Mouse (Mus musculus) liver, embryonic 12.5 days (tissue): ENCODE results near the gene Ntm. TPM values are rescaled to one million over a fixed set of nuclear protein-coding genes. Genes with fewer than 3 reads are reported as not detected.

Experiments
- ATAC-seq: fragments of 200-750 bp; cut with Nextera tagmentation; 2 replicates; pipeline ENCODE4 v1.8.0; 2017; ENCODE audit warnings: moderate number of reproducible peaks, mild to moderate bottlenecking, moderate library complexity
- H3K27ac ChIP-seq: fragments of 300-500 bp; sonication (generic); 2 replicates; pipeline ENCODE4 v1.5.1; 2016; ENCODE audit warnings: mild to moderate bottlenecking
- H3K27me3 ChIP-seq: fragments of 300-500 bp; sonication (generic); replicated peaks from 2 replicates; pipeline ENCODE4 v1.6.1; 2016; ENCODE audit warnings: mild to moderate bottlenecking, moderate library complexity
- H3K36me3 ChIP-seq: fragments of 300-500 bp; sonication (generic); 2 replicates; pipeline ENCODE4 v1.6.1; 2016; ENCODE audit warnings: mild to moderate bottlenecking, moderate library complexity
- H3K4me1 ChIP-seq: fragments of 300-500 bp; sonication (generic); 2 replicates; pipeline ENCODE4 v1.6.1; 2016
- H3K4me2 ChIP-seq: fragments of 300-500 bp; sonication (generic); 2 replicates; pipeline ENCODE4 v1.6.1; 2016; ENCODE audit warnings: mild to moderate bottlenecking, moderate library complexity
- H3K4me3 ChIP-seq: fragments of 300-500 bp; sonication (generic); 2 replicates; pipeline ENCODE4 v1.5.1; 2016; ENCODE audit warnings: mild to moderate bottlenecking, moderate library complexity
- H3K9ac ChIP-seq: fragments of 300-500 bp; sonication (generic); 2 replicates; pipeline ENCODE4 v1.6.1; 2016; ENCODE audit warnings: mild to moderate bottlenecking, moderate library complexity
- H3K9me3 ChIP-seq: fragments of 300-500 bp; sonication (generic); replicated peaks from 2 replicates; pipeline ENCODE4 v1.6.1; 2016; ENCODE audit warnings: mild to moderate bottlenecking, moderate library complexity
- WGBS: fragments of 180-500 bp; shearing (Covaris S2); methylation state at CpG from one replicate; pipeline ENCODE4 v1.1.7; 2016; ENCODE audit not compliant: insufficient replicate concordance; 5-methylcytosine and 5-hydroxymethylcytosine counted together
- polyA plus RNA-seq: library from polyadenylated mRNA; unstranded; fragments of >200 nt; fragmentation: Nextera tagmentation; extraction: Ambion mirVana; gene quantifications from 2 replicates; pipeline ENCODE4 v1.2.1, GENCODE M21; 2016

Ntm gene
- polyA plus RNA-seq, 1 experiment from 2014 or later, result 1.7 TPM

DNA sequence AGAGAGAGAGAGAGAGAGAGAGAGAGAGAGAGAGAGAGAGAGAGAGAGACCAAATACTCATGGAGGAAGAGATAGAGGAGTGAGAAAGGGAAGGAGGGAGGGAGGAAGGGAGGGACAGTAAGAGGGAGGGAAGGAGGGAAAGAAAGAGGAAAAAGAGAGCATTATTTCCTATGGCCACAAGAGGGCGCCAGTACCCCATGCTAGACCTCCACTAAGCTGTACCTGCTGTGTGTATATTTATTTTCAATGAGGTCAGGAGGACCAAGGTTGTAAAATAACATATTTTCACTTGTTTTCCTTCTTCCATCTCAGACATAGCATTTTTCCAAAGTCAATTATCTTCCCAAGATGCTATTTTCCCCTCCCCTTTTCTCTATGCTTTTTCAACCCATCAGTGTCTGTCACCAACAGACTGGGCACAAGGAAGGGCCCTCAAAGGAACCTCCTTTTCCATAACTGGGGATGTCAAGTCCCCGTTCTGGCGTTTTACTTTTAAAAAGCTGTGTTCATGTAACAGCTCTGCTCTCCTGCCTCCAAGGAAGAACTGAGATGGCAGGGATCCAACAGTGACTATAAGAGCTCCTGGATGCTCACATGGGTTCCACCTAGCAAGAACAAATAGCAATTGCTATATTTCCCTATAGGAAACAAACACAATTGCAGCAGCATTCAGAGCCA lies 301.3 kb downstream of the Ntm start:
- H3K27ac ChIP-seq, result no peak overlapping the region
- H3K27me3 ChIP-seq, result no peaks in the 10 kb centered on the region
- no peaks in the 10 kb centered on the region for H3K4me1 ChIP-seq
- H3K4me3 ChIP-seq, result no peak overlapping the region
- H3K4me2 ChIP-seq, result no peak overlapping the region
- no peak overlapping the region for H3K9ac ChIP-seq
- no peaks in the 10 kb centered on the region for H3K9me3 ChIP-seq
- H3K36me3 ChIP-seq, result no peaks in the 10 kb centered on the region
- WGBS, result 10% methylated on average over 3 of the region's 3 CpGs
- ATAC-seq, result no peak

DNA sequence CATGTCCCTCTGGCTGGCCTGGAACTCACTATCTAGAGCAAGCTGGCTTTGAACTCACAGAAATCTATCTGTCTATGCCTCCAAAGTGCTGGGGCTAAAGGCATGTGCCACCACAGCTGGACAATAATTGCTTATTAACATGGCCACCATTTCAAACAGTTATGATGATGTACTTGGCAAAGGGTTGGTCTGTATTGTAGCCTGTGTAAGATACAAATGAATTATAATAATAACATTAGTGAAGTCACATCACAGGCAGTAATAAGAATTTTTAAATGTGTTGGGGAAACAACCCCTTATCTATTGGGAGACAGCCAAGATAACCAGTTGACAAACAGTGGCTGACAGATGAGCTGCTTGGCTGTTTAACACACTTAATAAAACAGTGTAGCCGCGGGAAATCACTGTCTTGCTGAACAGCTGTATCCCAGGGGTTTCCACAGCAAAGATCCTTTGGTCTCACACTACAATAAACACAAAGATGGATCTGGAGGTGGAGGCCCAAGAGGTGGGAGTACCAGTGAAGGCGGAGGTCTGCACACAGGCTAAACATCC lies 302.8 kb downstream of the Ntm start:
- H3K27ac ChIP-seq, result no peak overlapping the region
- 51% methylated on average over 3 of the region's 3 CpGs for WGBS
- ATAC-seq, result no peak

DNA sequence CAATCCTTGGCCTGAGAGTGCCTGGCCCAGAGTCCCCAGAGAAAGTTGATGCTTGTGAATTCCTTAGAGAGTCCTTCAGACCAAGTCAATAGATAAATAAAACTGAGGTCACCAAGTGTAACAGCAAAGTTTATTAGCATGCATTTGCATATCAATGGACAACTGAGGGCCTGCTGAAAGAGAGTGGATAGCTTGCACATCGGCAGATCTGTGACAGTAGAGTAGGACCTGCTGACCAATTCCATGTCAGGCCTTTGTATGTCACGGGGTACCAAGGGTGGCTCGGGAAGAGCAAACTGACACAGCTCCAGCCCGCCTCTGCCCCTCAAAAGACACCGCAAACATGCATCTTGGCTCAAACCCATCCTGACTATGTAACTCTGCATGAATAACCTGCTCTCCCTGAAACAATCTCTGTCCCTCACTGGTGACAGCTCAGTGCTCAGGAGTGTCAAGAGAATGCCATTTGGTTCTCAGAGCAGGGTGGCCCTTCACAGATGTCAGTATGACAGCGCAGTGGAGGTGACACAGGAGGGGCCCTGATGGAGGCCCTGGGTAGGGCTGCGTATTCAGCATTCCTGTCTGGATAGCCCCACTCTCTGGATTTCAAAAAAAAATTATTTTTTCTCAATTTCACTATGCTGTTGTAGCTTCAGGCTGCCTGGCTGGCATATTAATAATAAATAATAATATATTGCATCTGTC lies 305.0 kb downstream of the Ntm start:
- H3K27me3 ChIP-seq, result no peaks in the 10 kb centered on the region
- 55% methylated on average over 7 of the region's 7 CpGs for WGBS
- H3K4me1 ChIP-seq, result no peaks in the 10 kb centered on the region
- H3K4me3 ChIP-seq, result no peak overlapping the region
- H3K4me2 ChIP-seq, result no peak overlapping the region
- H3K9me3 ChIP-seq, result no peaks in the 10 kb centered on the region
- no peak overlapping the region for H3K9ac ChIP-seq
- ATAC-seq, result no peak
- H3K27ac ChIP-seq, result no peak overlapping the region
- no peaks in the 10 kb centered on the region for H3K36me3 ChIP-seq

More for the DNA sequence above, 302.8 kb downstream of the Ntm start:
- Histone ChIP-seq H3K4me1 (no peaks in the 10 kb centered on the region), H3K9me3 (no peaks in the 10 kb centered on the region), H3K4me3 (no peak overlapping the region), H3K36me3 (no peaks in the 10 kb centered on the region), H3K4me2 (no peak overlapping the region), H3K27me3 (no peaks in the 10 kb centered on the region), H3K9ac (no peak overlapping the region)

DNA sequence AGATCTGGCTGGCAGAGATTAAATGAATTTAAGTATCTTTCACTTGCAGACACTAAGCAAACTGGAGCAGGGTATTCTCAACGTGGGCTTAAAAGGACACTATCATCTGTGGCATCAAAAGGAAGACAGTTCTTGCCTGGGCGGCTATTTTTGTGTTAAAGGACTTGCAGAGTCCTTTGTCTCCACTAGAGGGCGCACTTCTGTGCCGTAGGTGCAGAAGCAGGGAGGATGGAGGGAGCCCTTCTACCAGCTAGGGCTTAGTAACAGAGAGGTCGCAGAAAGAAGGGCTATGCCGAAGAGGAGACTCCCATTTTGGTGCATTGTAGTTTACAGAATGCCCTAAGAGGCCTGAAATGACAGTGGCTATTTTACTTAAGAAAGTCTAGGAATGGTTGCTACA lies 308.1 kb downstream of the Ntm start:
- Histone ChIP-seq H3K4me3 (no peak overlapping the region), H3K9ac (no peak overlapping the region), H3K27me3 (no peaks in the 10 kb centered on the region), H3K27ac (no peak overlapping the region), H3K4me2 (no peak overlapping the region), H3K36me3 (no peaks in the 10 kb centered on the region), H3K4me1 (no peaks in the 10 kb centered on the region), H3K9me3 (no peaks in the 10 kb centered on the region)
- WGBS, result 9% methylated on average over 6 of the region's 6 CpGs
- ATAC-seq, result no peak

DNA sequence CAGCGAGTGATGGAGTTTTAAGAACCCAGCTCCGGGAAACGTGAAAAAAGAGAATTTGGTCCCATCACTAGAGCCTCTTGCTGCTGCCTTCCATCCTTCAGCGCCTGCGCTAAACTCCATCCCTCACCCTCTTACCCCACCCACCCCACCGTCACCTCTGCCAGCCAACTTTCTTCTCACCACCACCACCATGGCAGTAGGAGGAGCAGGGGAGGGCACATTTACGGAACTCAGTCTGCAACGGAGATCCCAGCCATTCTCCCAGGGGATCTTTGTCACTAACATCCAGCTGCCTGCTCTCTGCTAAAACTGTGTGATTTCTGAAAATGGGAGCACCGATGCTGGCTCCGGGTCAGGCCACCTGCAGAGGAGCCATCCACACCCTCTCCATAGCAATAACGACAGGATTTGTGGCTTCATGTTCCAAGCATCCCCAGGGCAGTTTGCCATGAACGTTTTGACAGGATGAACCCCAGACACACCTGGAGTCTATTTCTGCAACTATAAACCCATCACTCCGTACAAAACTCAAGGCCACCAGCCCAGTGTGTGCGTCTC lies 309.2 kb downstream of the Ntm start:
- ATAC-seq, result no peak
- Histone ChIP-seq H3K9me3 (no peaks in the 10 kb centered on the region), H3K4me1 (no peaks in the 10 kb centered on the region), H3K9ac (no peak overlapping the region), H3K27ac (no peak overlapping the region), H3K27me3 (no peaks in the 10 kb centered on the region), H3K4me2 (no peak overlapping the region), H3K36me3 (no peaks in the 10 kb centered on the region), H3K4me3 (no peak overlapping the region)
- 67% methylated on average over 14 of the region's 14 CpGs for WGBS

DNA sequence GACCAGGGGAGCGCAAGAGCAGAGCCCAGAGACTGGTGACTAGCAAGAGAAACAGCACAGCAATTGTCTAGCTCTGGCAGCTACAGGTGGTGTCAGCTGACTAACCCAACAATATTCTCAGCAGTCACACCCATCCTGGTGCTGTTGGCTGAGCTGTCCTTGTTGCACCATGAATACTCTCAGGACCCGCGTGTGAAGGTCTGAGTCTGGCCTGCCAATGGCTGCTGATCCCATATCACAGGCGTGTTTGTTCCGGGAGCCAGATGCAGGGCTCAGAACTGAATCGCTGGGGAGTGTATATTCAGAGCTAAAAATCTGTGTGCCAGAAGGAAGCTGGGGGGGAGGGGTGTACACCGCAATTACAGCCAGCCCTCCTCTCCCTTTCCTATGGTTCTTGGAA lies 310.1 kb downstream of the Ntm start:
- no peaks in the 10 kb centered on the region for H3K36me3 ChIP-seq
- no peak overlapping the region for H3K4me2 ChIP-seq
- H3K4me1 ChIP-seq, result no peaks in the 10 kb centered on the region
- H3K9me3 ChIP-seq, result no peaks in the 10 kb centered on the region
- H3K27ac ChIP-seq, result no peak overlapping the region
- no peak for ATAC-seq
- no peaks in the 10 kb centered on the region for H3K27me3 ChIP-seq
- no peak overlapping the region for H3K9ac ChIP-seq
- 71% methylated on average over 7 of the region's 7 CpGs for WGBS
- no peak overlapping the region for H3K4me3 ChIP-seq

DNA sequence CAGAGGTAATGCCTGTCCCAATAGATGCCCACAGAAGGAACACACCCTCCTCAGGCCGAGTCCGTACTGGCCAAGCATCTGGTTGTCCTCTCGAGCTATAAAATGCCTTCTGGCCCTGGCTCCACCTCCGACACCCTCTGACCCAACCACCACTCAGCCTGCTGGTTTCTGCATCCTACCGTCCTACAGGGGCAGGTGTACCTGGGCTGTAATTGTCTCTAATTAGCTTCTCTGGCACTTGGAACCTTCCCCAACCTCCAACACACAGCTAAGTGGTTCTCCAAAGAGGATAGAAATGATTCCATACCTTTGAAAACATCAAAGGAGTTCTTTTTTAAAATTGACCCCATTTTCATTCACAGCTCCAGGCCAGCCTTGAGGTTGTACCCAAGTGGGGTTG lies 311.1 kb downstream of the Ntm start:
- ATAC-seq, result no peak

DNA sequence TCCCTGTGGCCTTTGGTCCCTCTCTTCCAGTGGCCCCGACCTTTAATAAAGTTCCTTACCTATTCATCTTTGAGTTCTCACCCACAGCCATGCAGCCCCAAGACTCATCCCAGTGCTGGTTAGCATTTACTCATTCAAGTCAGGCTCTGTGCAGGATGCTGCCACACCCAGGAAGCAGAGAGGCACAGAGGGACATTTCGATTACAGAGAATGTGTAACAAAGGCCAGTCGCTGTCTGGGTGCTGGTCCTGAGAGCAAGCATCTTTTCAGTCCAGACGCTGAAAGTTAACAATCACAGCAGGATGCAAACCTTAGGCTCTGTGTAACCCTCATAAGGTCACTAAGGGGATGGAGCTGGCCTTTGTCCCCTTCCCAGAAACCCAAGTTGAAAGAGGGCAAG lies 311.7 kb downstream of the Ntm start:
- no peaks in the 10 kb centered on the region for H3K36me3 ChIP-seq
- no peak for ATAC-seq
- no peaks in the 10 kb centered on the region for H3K9me3 ChIP-seq
- H3K27me3 ChIP-seq, result no peaks in the 10 kb centered on the region
- 60% methylated on average over 4 of the region's 4 CpGs for WGBS
- H3K4me2 ChIP-seq, result no peak overlapping the region
- no peaks in the 10 kb centered on the region for H3K4me1 ChIP-seq
- H3K4me3 ChIP-seq, result no peak overlapping the region
- no peak overlapping the region for H3K9ac ChIP-seq
- no peak overlapping the region for H3K27ac ChIP-seq

More for the DNA sequence above, 311.1 kb downstream of the Ntm start:
- 62% methylated on average over 5 of the region's 5 CpGs for WGBS
- Histone ChIP-seq H3K27ac (no peak overlapping the region), H3K4me1 (no peaks in the 10 kb centered on the region), H3K9ac (no peak overlapping the region), H3K4me3 (no peak overlapping the region), H3K36me3 (no peaks in the 10 kb centered on the region), H3K27me3 (no peaks in the 10 kb centered on the region), H3K9me3 (no peaks in the 10 kb centered on the region), H3K4me2 (no peak overlapping the region)

DNA sequence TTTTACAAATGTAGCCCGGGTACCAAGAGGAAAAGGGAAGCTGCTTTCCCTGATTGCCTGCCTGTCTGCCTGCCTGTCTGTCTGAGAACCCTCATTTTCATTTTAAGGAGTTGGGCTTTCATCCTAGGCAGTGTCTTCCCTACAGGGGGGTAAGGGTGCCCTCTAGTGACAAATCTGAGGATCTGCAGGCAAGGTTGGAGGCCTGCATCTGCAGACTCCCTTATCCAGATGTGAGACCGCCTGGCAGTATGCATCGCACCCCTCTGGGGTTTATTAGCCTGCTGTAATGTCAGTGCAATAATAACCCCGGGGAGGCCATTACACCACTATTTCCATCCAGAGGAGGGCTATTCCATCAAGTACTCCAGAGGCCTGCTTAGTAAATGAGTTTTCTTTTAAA lies 312.3 kb downstream of the Ntm start:
- no peaks in the 10 kb centered on the region for H3K36me3 ChIP-seq
- no peak for ATAC-seq
- H3K4me3 ChIP-seq, result no peak overlapping the region
- H3K27me3 ChIP-seq, result no peaks in the 10 kb centered on the region
- no peaks in the 10 kb centered on the region for H3K9me3 ChIP-seq
- no peak overlapping the region for H3K27ac ChIP-seq
- H3K9ac ChIP-seq, result no peak overlapping the region
- H3K4me2 ChIP-seq, result no peak overlapping the region
- 26% methylated on average over 4 of the region's 4 CpGs for WGBS
- no peaks in the 10 kb centered on the region for H3K4me1 ChIP-seq

DNA sequence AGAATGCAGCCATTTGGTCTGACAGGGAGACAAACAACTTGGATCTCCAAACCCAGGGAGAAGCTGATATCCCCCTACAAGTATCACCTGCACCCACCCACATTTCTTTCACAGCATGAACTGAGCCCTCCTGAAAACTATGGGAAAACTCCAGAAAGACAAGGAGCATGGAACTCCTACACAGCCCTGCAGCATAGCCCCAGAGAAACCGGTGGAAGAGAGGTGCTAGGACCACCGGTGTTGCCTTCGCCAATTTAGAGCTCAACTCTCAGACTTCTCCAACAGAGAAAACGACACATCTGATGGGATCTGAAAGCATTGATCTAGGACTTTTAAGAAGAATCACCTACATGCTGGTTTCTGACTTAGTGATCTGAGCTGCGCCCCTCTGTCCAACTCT lies 312.7 kb downstream of the Ntm start:
- no peak overlapping the region for H3K27ac ChIP-seq
- no peaks in the 10 kb centered on the region for H3K36me3 ChIP-seq
- H3K4me3 ChIP-seq, result no peak overlapping the region
- WGBS, result 53% methylated on average over 5 of the region's 5 CpGs
- no peaks in the 10 kb centered on the region for H3K9me3 ChIP-seq
- H3K4me1 ChIP-seq, result no peaks in the 10 kb centered on the region
- no peak overlapping the region for H3K9ac ChIP-seq
- H3K27me3 ChIP-seq, result no peaks in the 10 kb centered on the region
- no peak overlapping the region for H3K4me2 ChIP-seq
- ATAC-seq, result no peak

DNA sequence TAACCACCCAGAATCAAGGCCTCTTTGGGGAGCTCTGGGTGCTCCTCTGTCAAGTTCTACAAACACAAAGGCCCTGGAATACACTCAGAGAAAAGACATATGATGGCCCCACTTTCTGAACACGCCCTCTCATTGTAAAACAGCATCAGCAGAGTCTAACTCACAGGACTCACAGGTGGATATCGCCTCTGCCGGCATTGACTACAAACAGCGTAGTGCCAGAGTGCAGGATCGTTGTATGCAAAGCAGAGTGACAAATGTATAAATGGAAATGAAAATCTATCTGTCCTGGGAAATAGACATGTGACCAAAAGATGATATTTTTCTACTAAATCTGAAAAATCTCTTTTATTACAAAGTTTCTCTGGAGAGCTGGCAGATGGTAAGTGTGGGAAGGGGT lies 314.7 kb downstream of the Ntm start:
- Histone ChIP-seq H3K9me3 (no peaks in the 10 kb centered on the region), H3K27ac (no peak overlapping the region), H3K36me3 (no peaks in the 10 kb centered on the region), H3K4me2 (no peak overlapping the region), H3K4me3 (no peak overlapping the region), H3K4me1 (no peaks in the 10 kb centered on the region), H3K9ac (no peak overlapping the region), H3K27me3 (no peaks in the 10 kb centered on the region)
- WGBS, result 67% methylated on average over 5 of the region's 5 CpGs
- ATAC-seq, result no peak

DNA sequence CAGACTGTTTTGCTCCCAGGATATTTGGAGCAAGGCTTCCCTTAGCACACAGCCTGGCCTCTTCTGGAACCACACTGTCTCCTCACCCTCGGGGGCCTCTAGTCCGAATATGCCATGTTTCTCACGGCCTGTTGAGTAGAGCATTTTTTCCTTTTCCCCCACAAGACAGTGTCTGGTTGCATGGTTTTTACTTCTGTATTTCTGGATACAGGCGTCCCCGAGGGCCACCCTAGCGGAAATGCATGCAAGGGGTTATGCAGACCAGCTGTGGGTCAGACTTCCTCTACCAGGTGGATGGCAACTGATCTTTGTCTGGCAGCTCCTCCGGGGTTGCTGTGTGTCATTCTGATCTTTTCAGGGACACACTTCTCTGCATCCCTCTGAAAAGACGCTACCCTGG lies 315.2 kb downstream of the Ntm start:
- WGBS, result 43% methylated on average over 8 of the region's 8 CpGs

More for the DNA sequence above, 315.2 kb downstream of the Ntm start:
- H3K27me3 ChIP-seq, result no peaks in the 10 kb centered on the region
- H3K4me3 ChIP-seq, result no peak overlapping the region
- no peaks in the 10 kb centered on the region for H3K36me3 ChIP-seq
- no peak overlapping the region for H3K9ac ChIP-seq
- no peaks in the 10 kb centered on the region for H3K4me1 ChIP-seq
- no peak for ATAC-seq
- H3K27ac ChIP-seq, result no peak overlapping the region
- no peak overlapping the region for H3K4me2 ChIP-seq
- H3K9me3 ChIP-seq, result no peaks in the 10 kb centered on the region
